Mouse (Mus musculus): Measurements from ENCODE around the gene Repin1. TPM values are rescaled to one million over a fixed set of nuclear protein-coding genes. Genes with fewer than 3 reads are reported as not detected.
"Not testable (repeated sequence)": the region's sequence is repeated elsewhere in the genome, so short reads cannot be mapped to it uniquely, and the experiment has no call there.

The Repin1 gene
- total and polyA plus RNA-seq, 3 experiments: 27.7 to 33.2 (median 30.0) TPM

- WGBS: 92% methylated on average over 2 of the region's 2 CpGs
- H3K4me1 ChIP-seq (ENCODE audit: control insufficient read depth, insufficient read depth, low read length): no peaks in the 10 kb centered on the region; the same call in 1 of the 2 replicates
- no peaks in the 10 kb centered on the region for H3K27me3 ChIP-seq (ENCODE audit: control insufficient read depth, insufficient read depth, low read length)
- intact Hi-C loops (cut with DNase I): no loop called here
- no peak overlapping the region for H3K27ac ChIP-seq
- no peaks in the 10 kb centered on the region for H3K36me3 ChIP-seq (ENCODE audit: control insufficient read depth, insufficient read depth, low read length)
- no peak for DNase-seq
- TF ChIP-seq EP300 (IDR thresholded peaks at IDR 0.05; ENCODE audit: insufficient read depth, low read depth, low read length) (no peak), POLR2A (IDR thresholded peaks at IDR 0.05; ENCODE audit: insufficient read depth, low read depth, low read length) (no peak), CTCF (IDR thresholded peaks at IDR 0.05) (no peak)
- no peaks in the 10 kb centered on the region for H3K79me2 ChIP-seq (replicated peaks; ENCODE audit: control insufficient read depth, insufficient read depth, low read length)
- no peak overlapping the region for H3K9ac ChIP-seq (ENCODE audit: low read depth, low read length)
- H3K4me3 ChIP-seq: no peak overlapping the region
Measured at GRCm38 (mm10) chr6:48608124-48608523, 14.4 kb downstream of the Repin1 start.

GRCm38 (mm10) chr6:48609512-48609911 is 15.8 kb downstream of the Repin1 start:
- WGBS: 65% methylated on average over 7 of the region's 7 CpGs
- H3K79me2 ChIP-seq (replicated peaks; ENCODE audit: control insufficient read depth, insufficient read depth, low read length): no peaks in the 10 kb centered on the region
- DNase-seq: no peak
- no peaks in the 10 kb centered on the region for H3K27me3 ChIP-seq (ENCODE audit: control insufficient read depth, insufficient read depth, low read length)
- H3K4me1 ChIP-seq (ENCODE audit: control insufficient read depth, insufficient read depth, low read length): no peaks in the 10 kb centered on the region; the same call in 1 of the 2 replicates
- no peaks in the 10 kb centered on the region for H3K36me3 ChIP-seq (ENCODE audit: control insufficient read depth, insufficient read depth, low read length)
- no peak overlapping the region for H3K9ac ChIP-seq (ENCODE audit: low read depth, low read length)
- H3K4me3 ChIP-seq: no peak overlapping the region
- intact Hi-C loops (cut with DNase I): no loop called here
- H3K27ac ChIP-seq: no peak overlapping the region
- TF ChIP-seq POLR2A (IDR thresholded peaks at IDR 0.05; ENCODE audit: insufficient read depth, low read depth, low read length): no peak
- TF ChIP-seq EP300 (IDR thresholded peaks at IDR 0.05; ENCODE audit: insufficient read depth, low read depth, low read length): no peak
- TF ChIP-seq CTCF (IDR thresholded peaks at IDR 0.05): no peak

DNA sequence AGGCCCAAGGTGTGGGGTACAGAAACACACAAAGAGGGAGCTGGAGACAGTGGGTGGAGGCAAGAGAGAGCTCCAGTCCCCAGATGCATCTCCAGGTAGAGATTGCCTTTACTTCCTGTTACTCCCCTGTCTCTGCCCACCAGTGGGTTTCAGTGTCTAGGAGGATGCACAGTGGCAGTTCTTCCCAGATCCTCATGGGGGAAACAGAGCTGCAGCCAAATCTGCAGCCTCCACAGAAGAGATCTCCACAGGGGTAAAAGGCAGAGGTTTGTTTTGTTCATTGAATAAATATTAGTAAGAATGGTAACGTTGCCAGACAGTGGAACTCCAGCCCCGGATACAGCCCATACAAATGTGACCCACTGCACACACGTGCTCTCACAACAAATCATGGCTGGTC is 17.0 kb downstream of the Repin1 start:
- WGBS: 82% methylated on average over 3 of the region's 3 CpGs
- Histone ChIP-seq H3K9ac (ENCODE audit: low read depth, low read length) (no peak overlapping the region), H3K36me3 (ENCODE audit: control insufficient read depth, insufficient read depth, low read length) (no peaks in the 10 kb centered on the region), H3K27ac (no peak overlapping the region), H3K27me3 (ENCODE audit: control insufficient read depth, insufficient read depth, low read length) (no peaks in the 10 kb centered on the region), H3K4me1 (ENCODE audit: control insufficient read depth, insufficient read depth, low read length) (no peaks in the 10 kb centered on the region; the same call in 1 of the 2 replicates), H3K79me2 (replicated peaks; ENCODE audit: control insufficient read depth, insufficient read depth, low read length) (no peaks in the 10 kb centered on the region), H3K4me3 (no peak overlapping the region)
- intact Hi-C loops (cut with DNase I): no loop called here
- TF ChIP-seq EP300 (IDR thresholded peaks at IDR 0.05; ENCODE audit: insufficient read depth, low read depth, low read length): no peak
- TF ChIP-seq POLR2A (IDR thresholded peaks at IDR 0.05; ENCODE audit: insufficient read depth, low read depth, low read length): no peak
- no peak for TF ChIP-seq CTCF (IDR thresholded peaks at IDR 0.05)
- no peak for DNase-seq

GRCm38 (mm10) chr6:48613464-48613863 is 19.8 kb downstream of the Repin1 start:
- no peaks in the 10 kb centered on the region for H3K79me2 ChIP-seq (replicated peaks; ENCODE audit: control insufficient read depth, insufficient read depth, low read length)
- no peaks in the 10 kb centered on the region for H3K36me3 ChIP-seq (ENCODE audit: control insufficient read depth, insufficient read depth, low read length)
- H3K9ac ChIP-seq (ENCODE audit: low read depth, low read length): no peak overlapping the region
- H3K4me3 ChIP-seq: no peak overlapping the region
- intact Hi-C loops (cut with DNase I): no loop called here
- WGBS: 84% methylated on average over 4 of the region's 4 CpGs
- TF ChIP-seq EP300 (IDR thresholded peaks at IDR 0.05; ENCODE audit: insufficient read depth, low read depth, low read length) (no peak), POLR2A (IDR thresholded peaks at IDR 0.05; ENCODE audit: insufficient read depth, low read depth, low read length) (no peak), CTCF (IDR thresholded peaks at IDR 0.05) (no peak)
- no peaks in the 10 kb centered on the region for H3K27me3 ChIP-seq (ENCODE audit: control insufficient read depth, insufficient read depth, low read length)
- no peak overlapping the region for H3K27ac ChIP-seq
- no peak for DNase-seq
- no peaks in the 10 kb centered on the region for H3K4me1 ChIP-seq (ENCODE audit: control insufficient read depth, insufficient read depth, low read length)

DNA sequence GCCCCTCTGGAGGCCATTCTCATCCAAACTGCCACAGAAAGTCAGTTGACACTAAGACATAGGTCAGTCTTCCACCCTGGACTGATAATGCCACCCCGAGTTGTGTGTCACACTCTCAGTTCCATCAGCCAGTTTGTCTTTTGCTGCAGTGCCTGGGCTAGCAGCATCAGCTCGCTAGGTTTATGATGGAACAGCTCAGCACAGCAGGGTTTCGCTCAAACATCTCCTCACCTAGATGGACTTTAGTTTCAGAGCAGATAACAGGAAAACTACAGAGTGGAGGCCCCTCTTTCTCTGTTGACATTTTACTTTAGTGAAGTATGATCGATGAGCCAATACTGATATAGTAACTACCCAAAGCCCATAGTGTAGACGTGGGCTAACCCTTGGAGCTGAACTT is 21.1 kb downstream of the Repin1 start:
- WGBS: 89% methylated on average over 5 of the region's 5 CpGs
- Histone ChIP-seq H3K27me3 (ENCODE audit: control insufficient read depth, insufficient read depth, low read length) (no peaks in the 10 kb centered on the region), H3K9ac (ENCODE audit: low read depth, low read length) (no peak overlapping the region), H3K4me1 (ENCODE audit: control insufficient read depth, insufficient read depth, low read length) (no peaks in the 10 kb centered on the region), H3K79me2 (replicated peaks; ENCODE audit: control insufficient read depth, insufficient read depth, low read length) (no peaks in the 10 kb centered on the region), H3K27ac (no peak overlapping the region), H3K4me3 (no peak overlapping the region), H3K36me3 (ENCODE audit: control insufficient read depth, insufficient read depth, low read length) (no peaks in the 10 kb centered on the region)
- DNase-seq: no peak
- intact Hi-C loops (cut with DNase I): no loop called here
- TF ChIP-seq EP300 (IDR thresholded peaks at IDR 0.05; ENCODE audit: insufficient read depth, low read depth, low read length) (no peak), CTCF (IDR thresholded peaks at IDR 0.05) (no peak), POLR2A (IDR thresholded peaks at IDR 0.05; ENCODE audit: insufficient read depth, low read depth, low read length) (no peak)

DNA sequence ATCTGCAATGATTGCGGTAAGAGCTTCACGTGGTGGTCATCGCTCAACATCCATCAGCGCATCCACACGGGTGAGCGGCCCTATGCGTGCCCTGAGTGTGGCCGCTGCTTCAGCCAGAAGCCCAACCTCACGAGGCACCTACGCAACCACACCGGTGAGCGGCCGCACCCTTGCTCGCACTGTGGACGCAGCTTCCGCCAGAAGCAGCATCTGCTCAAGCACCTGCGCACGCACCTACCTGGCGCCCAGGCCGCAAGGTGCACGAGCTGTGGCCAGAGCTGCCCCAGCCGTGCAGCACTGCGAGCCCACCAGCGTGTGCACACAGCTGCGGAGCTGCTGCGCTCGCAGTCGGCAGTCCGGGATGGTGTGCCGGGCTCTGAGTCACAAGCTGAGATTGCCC is 26.3 kb downstream of the Repin1 start:
- H3K27ac ChIP-seq: no peak overlapping the region
- no peak overlapping the region for H3K4me3 ChIP-seq
- TF ChIP-seq CTCF (IDR thresholded peaks at IDR 0.05) (no peak), EP300 (IDR thresholded peaks at IDR 0.05; ENCODE audit: insufficient read depth, low read depth, low read length) (no peak), POLR2A (IDR thresholded peaks at IDR 0.05; ENCODE audit: insufficient read depth, low read depth, low read length) (no peak)
- no peaks in the 10 kb centered on the region for H3K4me1 ChIP-seq (ENCODE audit: control insufficient read depth, insufficient read depth, low read length)
- no peak overlapping the region for H3K9ac ChIP-seq (ENCODE audit: low read depth, low read length)
- no peaks in the 10 kb centered on the region for H3K36me3 ChIP-seq (ENCODE audit: control insufficient read depth, insufficient read depth, low read length)
- WGBS: 92% methylated on average over 30 of the region's 30 CpGs
- no peaks in the 10 kb centered on the region for H3K79me2 ChIP-seq (replicated peaks; ENCODE audit: control insufficient read depth, insufficient read depth, low read length)
- intact Hi-C loops (cut with DNase I): no loop called here
- H3K27me3 ChIP-seq (ENCODE audit: control insufficient read depth, insufficient read depth, low read length): no peaks in the 10 kb centered on the region
- DNase-seq: no peak

DNA sequence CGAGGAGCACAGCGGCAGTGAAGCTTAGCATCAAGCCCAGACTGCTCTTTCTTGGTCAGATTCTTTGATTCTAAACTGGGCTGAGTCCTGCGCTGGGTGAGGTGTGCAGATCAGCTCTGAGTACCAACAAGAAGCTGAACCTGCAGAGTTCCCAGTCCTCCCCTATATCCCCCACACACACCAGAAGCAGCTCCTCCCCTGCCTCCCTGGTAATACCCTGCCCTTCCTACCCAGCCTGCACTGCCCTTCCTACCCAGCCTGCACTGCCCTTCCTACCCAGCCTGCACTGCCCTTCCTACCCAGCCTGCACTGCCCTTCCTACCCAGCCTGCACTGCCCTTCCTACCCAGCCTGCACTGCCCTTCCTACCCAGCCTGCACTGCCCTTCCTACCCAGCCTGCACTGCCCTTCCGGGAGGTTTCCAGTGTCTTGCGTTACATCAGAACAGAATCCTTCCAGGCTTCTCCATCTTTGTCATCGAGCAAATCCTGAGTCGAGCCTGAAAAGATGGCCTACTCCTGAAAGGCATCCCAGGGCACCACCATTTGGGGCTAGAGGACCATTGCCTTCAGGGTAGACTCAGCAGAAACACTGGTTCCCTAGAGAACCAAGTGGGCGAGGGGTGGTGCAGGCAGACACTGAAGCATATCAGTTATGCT is 28.6 kb downstream of the Repin1 start:
- H3K27ac ChIP-seq; intact Hi-C loops (cut with DNase I); DNase-seq; H3K4me1 ChIP-seq (ENCODE audit: control insufficient read depth, insufficient read depth, low read length); H3K79me2 ChIP-seq (replicated peaks; ENCODE audit: control insufficient read depth, insufficient read depth, low read length); H3K4me3 ChIP-seq; H3K36me3 ChIP-seq (ENCODE audit: control insufficient read depth, insufficient read depth, low read length); H3K9ac ChIP-seq (ENCODE audit: low read depth, low read length); H3K27me3 ChIP-seq (ENCODE audit: control insufficient read depth, insufficient read depth, low read length): not testable (repeated sequence)
- WGBS: 86% methylated on average over 8 of the region's 8 CpGs
